Mouse (Mus musculus) heart, adult 11 months (tissue): ENCODE measurements around the gene Abcd2.
A peak's percentile ranks its signal among the peaks of the same experiment; 100 is the strongest.

Source experiments
- DNase-seq: peaks from one replicate; pipeline ENCODE4 v3.0.0; 2022

Gene Abcd2

DNA sequence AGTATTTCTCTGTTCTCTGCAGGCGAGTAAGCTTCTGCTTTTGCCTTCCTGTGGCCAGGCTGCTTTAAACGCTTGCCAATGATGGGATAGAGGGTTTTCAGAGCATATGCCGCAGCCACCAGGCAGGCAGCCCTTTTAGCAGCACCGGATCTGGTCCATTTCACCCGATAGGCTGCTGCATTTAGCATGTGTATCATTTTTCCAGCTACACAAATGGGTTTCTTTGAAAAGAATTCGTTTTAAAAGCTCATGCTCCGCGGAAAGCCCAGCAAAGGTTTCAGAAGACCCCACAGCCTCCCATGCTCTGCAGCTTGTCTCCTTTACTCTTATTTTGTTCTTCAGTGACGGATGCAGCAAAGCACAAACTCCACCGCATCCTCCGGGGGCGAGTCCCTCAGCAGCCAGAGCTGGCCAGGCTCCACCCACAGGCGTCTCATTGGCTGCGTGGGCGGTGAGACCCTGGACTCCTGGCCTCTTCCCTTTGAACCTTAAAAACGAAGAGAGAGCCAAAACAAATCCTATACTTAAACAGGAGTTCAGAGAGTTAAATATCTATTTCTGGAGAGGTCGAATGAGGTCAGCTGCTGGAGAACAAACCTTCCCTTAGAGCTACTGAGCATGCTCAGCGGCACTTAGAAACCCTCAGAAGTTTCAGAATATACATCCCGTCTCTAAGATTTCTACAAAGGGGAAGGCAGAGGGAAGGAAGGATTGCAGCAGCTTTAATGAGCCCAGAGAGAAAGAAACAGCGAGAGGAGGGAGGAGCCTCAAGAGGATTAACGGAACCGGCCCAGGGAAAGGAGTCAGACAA, at the start of gene Abcd2:
Gene Abcd2, minus strand, starts transcription at position 388 of the 811 bp plus-strand sequence.
- peak; percentile 99 for DNase-seq

DNA sequence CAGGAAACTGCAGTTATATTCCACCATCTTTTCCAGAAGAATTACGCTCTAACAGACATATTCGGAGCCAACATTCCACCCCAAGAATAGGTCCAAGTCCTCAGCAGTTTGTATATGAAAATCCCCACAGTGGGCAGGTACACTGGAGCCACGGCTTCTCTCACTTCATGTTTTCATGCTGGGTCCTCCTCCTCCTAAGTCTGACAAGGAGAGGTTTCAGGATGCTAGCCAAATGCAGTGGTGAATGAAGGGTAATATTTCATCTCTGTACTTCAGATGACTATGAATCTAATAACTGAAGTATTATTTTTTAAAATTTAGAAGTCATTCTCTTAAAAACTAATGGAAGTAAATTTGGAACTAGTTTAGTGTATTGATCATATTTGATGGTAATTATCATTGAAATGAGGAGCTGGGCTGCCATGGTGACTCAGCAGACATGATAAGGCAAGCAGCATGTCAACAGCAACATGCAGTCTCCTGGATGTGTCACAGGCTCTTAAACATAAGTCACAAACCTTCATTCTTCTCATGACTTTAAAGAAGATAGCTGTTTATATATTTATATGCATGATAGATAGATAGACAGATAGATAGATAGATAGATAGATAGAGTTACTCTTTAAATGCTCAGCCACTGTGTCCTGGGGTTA, 49.2 kb upstream of the Abcd2 start:
- DNase-seq, result no peak

- no peak for DNase-seq
Measured at GRCm38 (mm10) chr15:91237294-91237693, 45.7 kb upstream of the Abcd2 start.

DNA sequence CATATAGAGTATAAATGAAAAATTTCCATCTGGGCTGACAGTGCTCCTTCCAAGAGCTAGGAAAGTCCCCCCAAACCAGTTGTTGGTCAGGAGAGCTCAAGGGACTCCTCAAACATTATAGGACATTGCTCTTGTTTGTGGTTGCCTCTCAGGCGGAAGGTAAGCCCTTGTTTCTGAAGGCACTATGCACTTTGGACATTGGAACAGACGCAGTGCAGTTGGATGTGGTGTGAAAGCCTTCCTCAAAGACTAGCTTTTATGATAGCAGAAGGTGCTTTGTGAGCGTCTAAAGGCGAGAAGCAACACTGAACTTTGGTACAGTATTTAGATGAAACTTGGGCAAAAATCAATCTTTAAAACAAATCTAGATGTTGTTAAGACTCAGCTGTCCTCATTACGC, 14.9 kb upstream of the Abcd2 start:
- DNase-seq, result no peak

- DNase-seq, result no peak
Measured at GRCm38 (mm10) chr15:91203521-91203920, 11.9 kb upstream of the Abcd2 start.

DNA sequence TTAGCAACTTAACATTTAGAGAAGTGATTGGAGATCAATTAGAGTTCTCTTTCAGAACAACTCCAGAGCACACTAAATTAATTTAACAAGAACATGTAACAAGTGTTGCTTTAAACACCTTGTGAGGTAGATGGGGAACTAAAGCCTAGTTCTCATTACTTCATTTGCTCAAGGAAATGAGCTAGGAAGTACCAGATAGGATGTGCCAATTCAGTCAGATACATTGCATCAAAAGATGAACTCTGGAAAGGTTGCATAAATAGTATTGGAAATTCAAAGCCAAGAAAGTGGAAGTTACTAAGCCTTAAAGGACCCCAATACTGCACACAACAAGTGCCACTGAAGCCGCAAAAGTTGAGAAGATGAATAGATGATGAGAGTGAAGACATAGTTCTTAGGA, 10.9 kb upstream of the Abcd2 start:
- DNase-seq, result no peak

- no peak for DNase-seq
Measured at GRCm38 (mm10) chr15:91200833-91201232, 9.2 kb upstream of the Abcd2 start.

DNA sequence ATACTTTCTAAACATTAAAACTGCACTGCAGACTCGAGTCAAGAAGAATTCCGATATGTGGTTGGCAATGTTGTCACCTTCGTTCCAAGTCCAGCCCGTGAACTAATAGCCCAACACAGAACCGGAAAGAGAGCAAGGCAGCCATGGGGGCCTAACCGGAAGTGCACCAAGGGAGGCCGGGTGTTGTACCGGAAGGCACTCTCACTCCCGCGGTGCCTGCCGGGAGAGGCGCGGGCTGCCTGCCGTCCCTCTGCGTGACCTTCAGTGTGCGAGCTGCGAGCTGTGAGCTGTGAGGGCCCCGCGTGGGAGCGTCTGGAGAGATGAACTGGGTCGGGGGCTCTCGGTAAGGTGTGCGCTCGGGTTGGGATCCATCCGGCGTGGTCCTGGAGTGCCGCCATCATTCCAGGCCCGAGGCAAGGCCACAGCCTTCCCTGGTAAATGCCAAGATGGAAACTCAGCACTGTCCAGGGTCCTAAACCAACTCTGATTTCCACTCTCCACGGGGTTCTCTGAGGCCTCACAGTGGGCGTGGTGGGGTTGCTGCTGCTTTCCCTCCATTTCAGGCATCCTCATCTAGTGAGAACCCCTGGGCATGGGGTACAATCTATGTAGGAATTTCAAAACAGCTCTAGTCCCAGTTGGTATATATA, 7.8 kb upstream of the Abcd2 start, which contains the start of gene CN725425:
Gene CN725425, plus strand, starts transcription at position 239 of the 650 bp plus-strand sequence.
- no peak for DNase-seq

GRCm38 (mm10) chr15:91192223-91192598, 612 bp upstream of the Abcd2 start:
- no peak for DNase-seq

GRCm38 (mm10) chr15:91190519-91191207, 936 bp downstream of the Abcd2 start:
- DNase-seq, result no peak

DNA sequence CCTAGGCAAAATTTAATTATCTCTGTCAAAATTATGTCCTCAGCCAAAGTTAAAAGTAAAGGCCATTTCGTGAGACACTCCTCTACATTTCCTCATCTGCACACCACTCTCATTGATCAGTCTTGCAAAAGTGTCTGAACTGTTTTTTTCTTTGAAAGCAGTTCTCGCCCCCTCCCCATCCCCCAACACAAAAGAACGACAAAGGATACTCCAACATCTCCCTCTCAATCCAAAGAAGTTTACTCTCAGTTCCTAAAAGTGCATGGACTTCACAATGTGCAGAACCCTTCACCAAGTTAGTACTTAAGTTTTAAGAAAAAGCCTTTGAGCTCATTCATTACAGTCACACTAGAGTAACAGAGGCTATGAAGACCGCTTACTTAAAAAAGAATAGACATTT, 1.6 kb downstream of the Abcd2 start:
- no peak for DNase-seq

DNA sequence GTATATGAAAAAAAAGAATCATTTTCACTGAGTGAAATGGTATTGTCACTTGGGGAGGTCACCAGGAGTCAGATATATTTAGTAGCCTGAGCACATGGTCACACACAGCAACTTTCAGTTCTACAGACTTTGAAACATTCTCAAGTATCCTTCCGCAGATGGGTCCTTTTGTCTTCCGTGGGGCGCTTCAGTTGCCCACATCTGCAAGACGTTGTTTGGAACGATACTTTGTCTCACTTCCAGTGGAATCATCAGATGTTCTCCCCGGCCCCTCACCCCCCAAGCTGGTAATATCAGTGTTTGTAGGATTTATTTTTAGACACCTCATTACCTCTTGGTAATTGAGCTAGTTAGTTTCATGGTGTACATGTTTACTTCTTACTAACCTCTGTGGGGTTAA, 5.2 kb downstream of the Abcd2 start:
- no peak for DNase-seq

DNA sequence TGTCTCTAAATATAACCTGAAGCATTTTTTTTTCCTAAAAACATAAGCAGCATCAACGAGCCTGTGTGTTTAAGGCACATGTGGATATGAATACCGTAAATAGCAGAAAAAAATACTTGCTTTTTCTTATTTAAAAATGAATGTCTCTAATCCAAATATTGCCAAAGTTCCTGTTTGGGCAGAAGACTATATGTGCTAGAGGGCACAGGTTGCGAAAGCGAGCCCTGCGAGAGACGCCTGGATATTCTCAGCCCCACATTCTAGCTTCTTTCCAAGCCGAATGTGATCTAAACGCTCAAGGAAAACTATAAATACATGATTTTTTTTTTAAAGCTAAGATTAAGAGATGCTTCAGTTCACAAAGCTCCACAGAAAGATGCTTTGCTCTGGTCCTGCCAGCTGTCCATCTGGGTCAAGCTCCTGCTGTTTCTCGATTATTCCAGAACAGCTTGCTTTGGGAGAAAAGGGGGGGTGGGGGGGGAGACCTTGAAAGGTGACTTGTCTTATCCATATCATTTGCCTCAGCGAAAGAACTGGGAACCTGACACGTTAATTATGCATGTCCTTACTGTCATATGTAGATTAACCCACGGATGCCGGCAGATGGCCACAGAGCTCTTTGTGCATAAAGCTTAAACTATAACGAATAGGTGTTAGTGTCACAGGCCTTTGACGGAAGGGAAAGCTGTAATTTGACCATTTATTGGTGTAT, 11.5 kb downstream of the Abcd2 start:
- no peak for DNase-seq

GRCm38 (mm10) chr15:91178656-91179314, 12.8 kb downstream of the Abcd2 start:
- DNase-seq, result no peak

DNA sequence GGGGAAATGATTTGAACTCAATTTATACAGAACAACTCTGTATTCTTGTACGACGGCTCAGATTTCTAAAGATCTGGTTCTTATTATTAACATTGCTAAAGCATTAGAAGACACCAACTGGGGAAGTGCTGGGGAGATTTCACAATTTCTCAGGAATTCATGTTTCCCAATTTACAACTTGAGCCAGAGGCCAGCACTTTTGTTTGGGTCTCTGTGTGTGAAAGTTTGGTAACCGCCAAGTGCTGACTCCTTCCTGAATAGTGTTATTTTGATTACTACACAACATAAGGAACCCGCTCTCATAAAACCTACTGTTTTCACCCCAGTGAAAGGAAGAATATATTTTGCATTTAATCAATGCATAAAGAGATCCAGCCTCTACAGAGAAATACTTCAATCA, 19.4 kb downstream of the Abcd2 start:
- peak; percentile 90 for DNase-seq

DNA sequence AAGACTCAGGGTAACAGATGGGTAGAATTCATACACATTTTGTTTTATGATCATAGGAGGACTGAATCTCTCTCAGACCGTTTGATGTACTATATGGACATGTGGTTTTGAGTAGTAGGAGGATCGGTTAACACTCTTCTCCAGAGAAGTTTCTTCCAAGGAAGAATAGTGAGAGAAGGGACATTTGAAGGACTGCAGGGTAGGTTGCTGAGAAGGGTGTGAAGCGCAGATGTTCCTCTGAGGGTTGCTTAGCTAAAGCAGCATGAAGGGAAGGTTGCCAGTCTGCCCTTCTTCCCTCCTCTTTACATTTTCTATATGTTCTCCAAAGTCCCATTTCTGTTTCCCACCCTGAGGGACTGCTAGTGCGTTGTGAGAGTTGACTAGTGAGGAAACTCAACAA, 20.3 kb downstream of the Abcd2 start:
- no peak for DNase-seq

DNA sequence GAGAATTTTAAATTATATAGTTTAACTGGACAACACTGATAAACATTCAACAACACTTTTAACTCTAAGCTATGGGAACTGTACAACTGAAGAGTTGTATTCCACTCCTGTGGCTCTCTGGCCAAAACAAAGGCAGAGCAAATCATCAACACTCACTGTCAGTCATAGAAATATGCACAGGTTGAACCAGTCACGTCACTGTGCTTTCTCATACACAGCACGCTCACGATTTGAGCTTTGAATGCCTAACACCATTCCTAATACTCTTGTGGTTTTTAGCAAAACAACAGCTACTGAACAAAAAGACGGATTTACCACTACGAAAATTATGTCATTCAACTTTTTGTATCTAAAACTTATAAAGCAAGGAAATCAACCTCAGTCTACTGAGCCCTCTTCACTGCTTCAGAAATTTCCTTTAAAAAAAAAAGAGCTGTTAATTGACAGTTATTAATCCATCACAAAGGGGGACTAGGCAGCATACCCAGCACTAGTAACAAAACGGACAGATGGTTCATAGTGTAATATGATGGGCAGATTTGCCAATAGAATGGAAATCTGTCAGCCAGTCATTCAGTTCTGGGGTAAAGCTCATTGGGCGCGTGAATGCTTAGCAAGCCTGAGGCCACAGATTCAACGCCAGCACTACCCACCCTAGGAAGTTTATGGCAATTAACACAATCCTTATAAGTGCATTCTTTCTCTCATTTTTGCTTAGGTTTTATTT, 20.8 kb downstream of the Abcd2 start:
- no peak for DNase-seq

DNA sequence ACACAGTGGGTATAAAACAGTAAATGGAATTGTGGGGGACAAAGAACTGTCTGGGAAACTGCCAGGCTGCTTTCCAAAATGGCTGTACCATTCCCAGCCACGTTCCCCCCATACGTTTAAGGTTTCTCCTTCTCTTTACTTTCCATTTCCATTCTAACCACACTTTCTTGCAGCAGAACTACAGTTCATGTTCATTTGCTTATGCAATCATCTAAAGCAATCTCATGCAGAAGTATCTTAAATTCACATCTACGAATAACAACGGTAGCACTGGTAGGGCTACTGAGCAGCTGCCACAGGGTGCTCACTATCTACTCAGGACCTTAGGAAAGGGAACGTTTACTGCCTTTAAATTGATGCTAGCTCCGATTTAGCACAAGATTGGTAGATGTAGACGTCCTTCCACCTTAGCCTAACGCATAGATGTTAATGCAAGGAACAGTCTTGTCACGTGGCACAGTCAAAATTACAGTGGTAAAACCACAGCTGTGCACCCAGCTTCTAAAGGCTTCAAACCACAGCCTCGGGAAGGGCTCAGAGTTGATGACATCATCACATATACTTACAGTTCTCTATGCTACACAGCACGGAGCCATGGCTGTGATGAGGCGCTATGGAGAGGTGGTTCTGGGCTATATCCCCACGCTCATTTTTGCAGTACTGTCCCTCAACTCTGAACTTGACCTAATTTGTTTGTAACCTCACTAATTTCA, 23.6 kb downstream of the Abcd2 start:
- no peak for DNase-seq

DNA sequence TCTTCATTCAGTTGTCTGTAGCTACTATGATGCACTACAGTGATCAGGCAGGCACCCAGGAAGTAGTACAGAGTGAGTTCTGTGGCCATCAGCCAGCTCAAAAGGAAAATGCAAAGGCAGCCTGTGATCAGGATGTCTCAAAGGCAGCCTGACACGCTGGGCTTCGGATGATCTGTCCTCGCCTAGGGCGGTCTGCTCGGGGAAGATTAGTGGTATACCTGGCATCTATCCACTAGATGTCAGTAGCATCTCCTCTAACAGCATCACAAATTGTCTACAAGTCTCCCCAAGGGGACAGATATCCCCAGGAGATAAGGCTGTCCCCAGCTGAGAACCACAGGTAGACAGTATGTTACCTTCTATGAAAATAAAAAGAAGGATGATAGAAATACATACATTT, 26.6 kb downstream of the Abcd2 start:
- no peak for DNase-seq

- DNase-seq, result no peak
Measured at GRCm38 (mm10) chr15:91163454-91163853, 28.1 kb downstream of the Abcd2 start.

- no peak for DNase-seq
Measured at GRCm38 (mm10) chr15:91161153-91161552, 30.4 kb downstream of the Abcd2 start.
